Mouse (Mus musculus) neural tube, embryonic 14.5 days (tissue): ENCODE results near the gene Fryl. TPM values are rescaled to one million over a fixed set of nuclear protein-coding genes. Genes with fewer than 3 reads are reported as not detected.

ENCODE experiments used
- ATAC-seq: fragments of 200-750 bp; cut with Nextera tagmentation; 2 replicates; pipeline ENCODE4 v1.8.0; 2017; ENCODE audit warnings: low read depth, mild to moderate bottlenecking, moderate TSS enrichment, moderate library complexity
- H3K27ac ChIP-seq: fragments of 300-500 bp; sonication (generic); 2 replicates; pipeline ENCODE4 v1.5.1; 2014; ENCODE audit warnings: low read depth, mild to moderate bottlenecking, control low read depth, low read length, moderate library complexity, mixed read lengths
- H3K27me3 ChIP-seq: fragments of 300-500 bp; sonication (generic); 2 replicates; pipeline ENCODE4 v1.6.1; 2014; ENCODE audit warnings: low read length; ENCODE audit not compliant: control insufficient read depth, insufficient read depth
- H3K36me3 ChIP-seq: fragments of 300-500 bp; sonication (generic); 2 replicates; pipeline ENCODE4 v1.6.1; 2014; ENCODE audit warnings: low read length, mixed read lengths; ENCODE audit not compliant: control insufficient read depth, insufficient read depth
- H3K4me1 ChIP-seq: fragments of 300-500 bp; sonication (generic); 2 replicates; pipeline ENCODE4 v1.6.1; 2014; ENCODE audit warnings: low read length; ENCODE audit not compliant: control insufficient read depth, insufficient read depth
- H3K4me2 ChIP-seq: fragments of 300-500 bp; sonication (generic); 2 replicates; pipeline ENCODE4 v1.6.1; 2014; ENCODE audit warnings: mild to moderate bottlenecking, low read depth, low read length, control low read depth
- H3K4me3 ChIP-seq: fragments of 300-500 bp; sonication (generic); 2 replicates; pipeline ENCODE4 v1.5.1; 2014; ENCODE audit warnings: low read depth, low read length, control low read depth, mixed read lengths
- H3K9ac ChIP-seq: fragments of 300-500 bp; sonication (generic); replicated peaks from 2 replicates; pipeline ENCODE4 v1.6.1; 2014; ENCODE audit warnings: low read depth, mild to moderate bottlenecking, control low read depth, low read length, mixed read lengths
- H3K9me3 ChIP-seq: fragments of 300-500 bp; sonication (generic); 2 replicates; pipeline ENCODE4 v1.6.1; 2016; ENCODE audit warnings: low read length; ENCODE audit not compliant: control insufficient read depth
- WGBS: fragments of 180-500 bp; shearing (Covaris S2); extraction: QIAGEN DNeasy Blood & Tissue Kit; methylation state at CpG from one replicate; pipeline ENCODE4 v1.1.7; 2014; 5-methylcytosine and 5-hydroxymethylcytosine counted together
- polyA plus RNA-seq: library from polyadenylated mRNA; unstranded; fragments of >200 nt; fragmentation: Nextera tagmentation; extraction: Ambion mirVana; gene quantifications from 2 replicates; pipeline ENCODE4 v1.2.1, GENCODE M21; 2014

Fryl gene
- polyA plus RNA-seq, 1 experiment from 2014 or later: 54.1 TPM

DNA sequence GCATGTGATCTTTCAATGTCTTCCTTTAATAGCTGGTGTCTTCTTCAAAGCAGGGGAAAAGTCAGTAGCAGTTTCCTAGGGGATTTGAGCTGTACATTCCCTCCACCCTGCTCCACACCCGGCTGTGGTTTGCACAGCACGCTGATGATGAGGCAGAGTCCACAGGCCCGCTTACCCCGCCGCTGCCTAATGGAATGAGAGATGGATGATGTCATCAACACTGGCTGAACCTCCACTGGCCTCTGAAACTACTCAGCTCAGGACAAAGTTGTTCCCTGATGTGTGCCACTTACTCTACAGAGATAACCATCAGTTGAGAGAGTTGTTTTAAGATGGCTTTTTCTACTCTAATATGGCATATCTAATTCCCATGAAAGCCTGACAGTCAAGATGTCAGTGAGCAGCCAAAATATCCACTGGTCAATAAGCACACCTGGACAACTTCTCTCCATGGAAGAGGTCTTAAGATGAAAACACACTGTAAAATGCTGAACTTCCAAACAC lies 87.6 kb downstream of the Fryl start:
- no peak overlapping the region for H3K9ac ChIP-seq
- no peaks in the 10 kb centered on the region for H3K9me3 ChIP-seq
- peak overlapping the region; percentile 48; the same call in 1 of the 2 replicates for H3K27ac ChIP-seq
- WGBS: 41% methylated on average over 5 of the region's 5 CpGs
- H3K4me2 ChIP-seq: 0 out of 2 replicates have a peak overlapping the region, but pooled peaks have one; percentile 20
- H3K4me3 ChIP-seq: no peak overlapping the region
- peak; percentile 32; the same call in 1 of the 2 replicates for ATAC-seq
- H3K27me3 ChIP-seq: no peaks in the 10 kb centered on the region
- H3K4me1 ChIP-seq: peaks cover 31% of the 10 kb centered on the region
- H3K36me3 ChIP-seq: no peaks in the 10 kb centered on the region

DNA sequence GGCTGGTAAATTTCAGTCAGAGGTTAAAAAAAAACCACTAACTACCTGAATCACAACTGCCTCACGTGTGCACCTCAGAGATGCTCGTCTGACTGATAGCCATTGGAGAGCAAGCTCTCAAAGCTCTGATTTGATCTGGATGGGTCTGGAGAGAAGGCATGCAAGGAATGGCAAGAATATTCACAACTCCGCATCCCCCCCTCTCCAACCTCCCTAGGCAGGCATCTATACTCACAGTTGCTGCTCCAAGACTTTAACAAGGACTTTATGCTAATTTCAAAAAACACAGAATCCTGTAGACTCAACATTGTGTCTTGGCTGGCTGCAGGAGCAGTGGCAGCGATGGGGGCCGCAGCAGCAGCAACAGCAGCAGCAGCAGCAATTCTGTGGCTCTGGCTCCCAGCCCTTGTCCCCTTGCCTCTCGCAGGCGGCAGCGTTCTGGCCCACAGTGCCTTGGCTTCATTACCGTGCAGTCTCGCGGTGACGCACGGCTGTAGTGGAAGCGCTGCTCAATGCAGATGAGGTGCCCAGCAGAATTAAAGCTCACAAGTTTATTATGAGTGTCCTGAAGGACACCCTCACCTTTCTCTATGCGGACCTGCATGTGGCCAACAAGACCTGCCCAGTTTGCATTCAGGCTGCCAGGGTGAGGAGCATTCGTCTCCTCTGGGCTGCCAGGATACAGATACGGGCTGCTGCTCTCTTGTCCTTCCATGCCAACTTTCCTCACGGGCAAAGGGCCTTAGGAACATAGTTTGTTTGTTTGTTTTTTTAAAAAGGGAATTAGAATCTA lies 88.2 kb downstream of the Fryl start:
- no peaks in the 10 kb centered on the region for H3K36me3 ChIP-seq
- peak overlapping the region; percentile 48; the same call in 1 of the 2 replicates for H3K27ac ChIP-seq
- H3K9me3 ChIP-seq: no peaks in the 10 kb centered on the region
- H3K4me1 ChIP-seq: peaks cover 31% of the 10 kb centered on the region
- H3K9ac ChIP-seq: 0 out of 2 replicates have a peak overlapping the region, but pooled peaks have one; percentile 11
- peak overlapping the region; percentile 20; the same call in 1 of the 2 replicates for H3K4me2 ChIP-seq
- WGBS: 67% methylated on average over 18 of the region's 18 CpGs
- H3K27me3 ChIP-seq: no peaks in the 10 kb centered on the region
- peak; percentile 32; the same call in 1 of the 2 replicates for ATAC-seq
- H3K4me3 ChIP-seq: no peak overlapping the region

DNA sequence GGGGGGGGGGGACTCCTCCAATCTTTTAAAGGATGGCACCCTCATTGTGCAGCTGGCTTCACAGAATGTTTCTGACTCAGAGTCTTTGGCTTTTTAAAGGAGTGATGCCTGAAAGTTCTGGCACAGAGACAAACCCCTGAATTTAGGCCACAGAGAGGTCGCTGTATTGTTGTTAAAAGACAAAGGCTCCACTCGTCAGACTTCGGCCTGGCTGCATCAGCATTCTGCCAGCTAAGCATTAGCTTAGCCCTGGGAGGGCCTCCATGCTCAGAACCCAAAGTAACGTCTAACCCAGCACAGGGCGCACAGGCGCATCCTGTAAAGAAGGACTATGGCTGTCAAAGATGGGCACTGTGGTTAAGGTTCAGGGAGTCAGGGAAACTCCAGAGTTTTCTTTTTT lies 92.4 kb downstream of the Fryl start:
- ATAC-seq: no peak; the same call in 1 of the 2 replicates
- no peak overlapping the region for H3K27ac ChIP-seq
- 24% methylated on average over 6 of the region's 6 CpGs for WGBS
- no peaks in the 10 kb centered on the region for H3K36me3 ChIP-seq
- H3K9ac ChIP-seq: no peak overlapping the region
- no peak overlapping the region for H3K4me2 ChIP-seq
- H3K9me3 ChIP-seq: no peaks in the 10 kb centered on the region
- H3K4me1 ChIP-seq: peaks cover 18% of the 10 kb centered on the region
- no peaks in the 10 kb centered on the region for H3K27me3 ChIP-seq
- no peak overlapping the region for H3K4me3 ChIP-seq

DNA sequence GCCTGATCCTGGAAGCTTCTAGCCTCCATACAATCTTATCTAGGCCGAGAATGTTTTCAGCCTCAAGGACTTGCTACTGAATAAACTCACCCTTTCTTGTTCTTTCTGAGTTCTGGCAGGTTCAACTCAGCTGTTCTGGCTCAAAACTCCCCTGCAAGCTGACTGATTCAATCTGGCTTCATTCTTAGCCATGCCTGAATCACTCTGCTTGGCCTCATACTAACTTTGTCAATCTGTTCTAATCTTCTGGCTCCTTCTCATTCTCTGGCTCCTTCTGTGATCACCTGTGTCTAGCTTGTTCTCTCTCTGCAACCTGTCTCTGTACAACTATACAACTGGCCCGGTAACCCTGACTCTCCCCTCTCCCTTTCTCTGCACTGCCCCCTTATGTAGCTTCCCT lies 93.9 kb downstream of the Fryl start:
- WGBS: 92% methylated on average over 2 of the region's 2 CpGs
- no peak overlapping the region for H3K27ac ChIP-seq
- no peak for ATAC-seq
- H3K4me1 ChIP-seq: peaks cover 4% of the 10 kb centered on the region; the same call in 1 of the 2 replicates
- no peak overlapping the region for H3K9ac ChIP-seq
- no peak overlapping the region for H3K4me3 ChIP-seq
- no peaks in the 10 kb centered on the region for H3K9me3 ChIP-seq
- H3K4me2 ChIP-seq: no peak overlapping the region
- H3K36me3 ChIP-seq: no peaks in the 10 kb centered on the region
- no peaks in the 10 kb centered on the region for H3K27me3 ChIP-seq

DNA sequence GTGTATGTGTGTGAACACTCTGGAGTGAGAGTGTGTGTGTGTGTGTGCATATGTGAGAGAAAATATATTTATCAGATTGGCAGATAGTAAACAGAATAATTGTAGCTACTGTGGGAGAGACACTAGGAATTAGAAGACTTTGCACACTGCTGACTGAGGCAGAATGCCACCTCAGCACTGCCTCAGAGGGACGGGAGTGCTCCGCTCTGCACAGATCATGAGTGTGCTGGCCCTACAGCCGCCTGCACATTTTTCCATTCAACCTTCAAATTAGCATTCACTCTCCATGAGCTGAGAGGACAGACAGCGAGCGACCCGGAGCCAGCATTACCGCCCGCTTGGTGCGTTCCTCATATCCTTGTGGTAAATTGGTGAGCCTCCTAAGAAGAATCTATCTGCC lies 96.0 kb downstream of the Fryl start:
- no peak overlapping the region for H3K9ac ChIP-seq
- H3K9me3 ChIP-seq: no peaks in the 10 kb centered on the region
- H3K27me3 ChIP-seq: no peaks in the 10 kb centered on the region
- no peak for ATAC-seq
- H3K4me1 ChIP-seq: peaks cover 3% of the 10 kb centered on the region; the same call in 1 of the 2 replicates
- no peak overlapping the region; the same call in 1 of the 2 replicates for H3K27ac ChIP-seq
- H3K36me3 ChIP-seq: no peaks in the 10 kb centered on the region
- WGBS: 65% methylated on average over 9 of the region's 9 CpGs
- no peak overlapping the region for H3K4me3 ChIP-seq
- no peak overlapping the region for H3K4me2 ChIP-seq

DNA sequence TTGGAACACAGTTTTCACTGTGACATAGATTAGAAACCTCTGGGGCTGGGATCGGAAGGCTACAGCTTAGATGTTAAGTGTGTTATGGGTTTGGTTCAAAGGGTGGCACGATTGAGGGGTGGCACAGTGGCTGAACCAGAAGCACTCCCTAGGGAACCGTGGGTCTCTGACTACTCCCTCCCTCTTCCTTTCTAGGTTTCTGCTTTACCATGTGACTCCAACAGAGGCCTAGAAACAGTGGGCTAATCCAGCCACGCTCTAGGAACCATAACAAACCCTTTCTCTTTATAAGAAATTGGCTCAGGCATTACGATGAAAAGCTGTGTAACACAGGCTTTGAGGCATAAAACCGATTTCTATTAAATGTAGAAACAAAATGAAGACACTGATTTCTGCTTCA lies 98.9 kb downstream of the Fryl start:
- no peak overlapping the region for H3K27ac ChIP-seq
- 77% methylated on average over 6 of the region's 6 CpGs for WGBS
- H3K9ac ChIP-seq: no peak overlapping the region
- H3K9me3 ChIP-seq: no peaks in the 10 kb centered on the region
- no peak for ATAC-seq
- no peak overlapping the region for H3K4me2 ChIP-seq
- no peaks in the 10 kb centered on the region; the same call in 1 of the 2 replicates for H3K4me1 ChIP-seq
- no peaks in the 10 kb centered on the region for H3K36me3 ChIP-seq
- H3K27me3 ChIP-seq: no peaks in the 10 kb centered on the region
- H3K4me3 ChIP-seq: no peak overlapping the region

DNA sequence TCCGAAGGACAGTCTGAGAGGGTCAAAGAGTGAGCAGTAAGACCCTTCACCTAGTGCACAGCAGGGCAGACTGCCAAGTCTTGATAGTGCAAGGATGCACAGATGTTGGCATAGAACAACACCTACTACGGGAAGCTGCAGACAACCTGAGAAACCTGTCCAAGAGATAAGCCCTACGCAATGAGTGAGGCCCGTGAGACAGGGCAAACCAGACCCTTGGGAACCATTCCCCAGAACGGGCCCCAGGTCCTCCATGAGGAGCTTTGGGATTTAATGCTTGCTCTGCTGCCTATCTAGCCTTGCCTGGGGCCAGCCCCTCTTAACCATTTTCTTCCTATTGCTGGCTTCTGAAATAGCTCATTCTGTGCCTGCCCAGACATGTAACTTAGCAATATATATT lies 99.4 kb downstream of the Fryl start:
- ATAC-seq: no peak
- H3K4me2 ChIP-seq: no peak overlapping the region
- H3K4me3 ChIP-seq: no peak overlapping the region
- H3K36me3 ChIP-seq: no peaks in the 10 kb centered on the region
- WGBS: 59% methylated on average over 5 of the region's 5 CpGs
- no peaks in the 10 kb centered on the region for H3K27me3 ChIP-seq
- no peak overlapping the region for H3K27ac ChIP-seq
- H3K9ac ChIP-seq: no peak overlapping the region
- H3K9me3 ChIP-seq: no peaks in the 10 kb centered on the region
- H3K4me1 ChIP-seq: no peaks in the 10 kb centered on the region; the same call in 1 of the 2 replicates

DNA sequence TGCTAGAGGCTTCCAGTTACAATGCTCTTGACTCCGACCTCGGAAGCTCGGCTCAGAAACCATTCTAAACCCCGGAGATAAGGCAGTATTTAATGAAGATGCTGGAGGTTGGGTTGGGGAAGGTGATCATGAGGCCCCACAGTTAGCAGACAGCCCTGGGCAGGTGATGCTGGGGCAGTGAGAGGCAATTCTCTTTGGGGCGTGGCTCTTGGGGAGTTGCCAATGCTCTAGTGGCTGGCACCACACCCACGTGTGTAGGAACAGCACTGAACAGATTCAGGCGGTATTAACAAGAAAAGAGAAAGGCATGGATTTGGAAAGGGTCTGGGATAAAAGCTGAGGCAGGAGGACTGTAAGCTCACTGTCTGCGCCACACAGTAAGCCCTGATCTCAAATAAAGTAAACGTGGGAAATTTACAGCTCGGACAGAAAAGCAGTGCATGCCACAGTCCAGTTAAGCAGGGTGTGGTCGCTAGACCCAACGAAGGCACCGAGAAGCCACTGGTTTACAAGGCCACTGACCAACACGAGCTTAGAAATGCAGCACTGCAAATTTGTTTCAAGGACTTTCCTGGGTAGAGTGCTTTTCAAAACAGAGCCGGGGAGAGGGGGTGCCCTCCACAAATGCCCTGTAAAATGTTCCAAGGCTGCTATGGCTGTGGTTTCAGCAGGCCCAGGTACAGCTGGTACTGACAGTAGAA lies 100.0 kb downstream of the Fryl start:
- Histone ChIP-seq H3K4me1 (no peaks in the 10 kb centered on the region; the same call in 1 of the 2 replicates), H3K27me3 (no peaks in the 10 kb centered on the region), H3K36me3 (no peaks in the 10 kb centered on the region), H3K4me2 (no peak overlapping the region), H3K9me3 (no peaks in the 10 kb centered on the region), H3K9ac (no peak overlapping the region), H3K4me3 (no peak overlapping the region), H3K27ac (no peak overlapping the region)
- 87% methylated on average over 15 of the region's 15 CpGs for WGBS
- no peak for ATAC-seq
